Mouse (Mus musculus): ENCODE measurements around the gene Cntd1.
A peak's percentile ranks its signal among the peaks of the same experiment; 100 is the strongest.

DNA sequence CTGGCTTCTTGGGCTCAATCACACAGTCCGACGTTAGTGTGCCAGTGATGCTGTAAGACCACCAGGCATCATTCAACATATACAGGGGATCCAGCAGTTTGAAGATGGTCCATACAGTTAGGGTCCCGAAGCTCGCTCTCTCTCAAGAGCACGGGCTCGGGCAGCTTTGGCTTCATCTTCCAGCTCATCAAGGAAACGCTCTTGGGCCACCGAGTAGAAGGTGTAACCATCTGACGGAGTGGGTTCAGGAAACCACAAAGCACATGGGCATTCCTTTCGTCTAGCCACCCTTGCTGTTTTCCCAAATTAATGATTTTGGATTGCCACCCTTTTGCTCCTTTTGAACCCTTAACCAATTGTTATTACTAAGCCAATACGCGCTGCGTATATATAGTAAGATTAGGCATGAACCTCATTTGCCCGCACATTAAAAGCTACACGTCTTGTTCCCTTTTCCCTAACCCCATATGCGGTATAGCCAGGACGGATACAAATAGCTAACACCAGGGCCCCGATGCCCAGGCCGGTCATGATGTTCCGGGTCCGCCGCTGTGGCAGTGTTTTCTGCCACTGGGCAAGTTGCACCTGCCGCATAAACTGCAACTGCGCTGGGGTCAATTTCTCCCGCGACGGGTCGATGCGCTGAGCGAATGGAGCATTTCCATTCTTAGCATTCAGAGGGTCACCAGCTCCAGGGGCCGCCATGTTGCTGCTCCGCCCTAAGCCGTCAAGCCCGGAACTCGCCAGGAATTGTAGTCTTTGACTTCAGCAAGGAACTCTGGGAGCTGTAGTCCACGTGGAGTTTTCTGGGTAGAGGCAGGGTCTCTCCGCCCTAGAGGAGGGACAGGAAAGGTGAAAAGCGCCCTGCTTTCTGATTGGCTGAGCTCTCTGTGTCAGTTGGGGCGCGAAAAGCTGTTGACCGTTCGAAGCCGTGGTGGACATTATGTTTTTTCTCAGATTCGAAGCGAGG is at the start of gene Cntd1, which contains the start of gene Coa3:
- TF ChIP-seq EP300 (IDR thresholded peaks at IDR 0.05; ENCODE audit: low read length) (no peak), CTCF (conservative IDR thresholded peaks at IDR 0.05 in 1 of 2, IDR thresholded peaks at IDR 0.05 in 1 of 2; ENCODE audit: low read depth in 2 of 2, low read length in 2 of 2) (no peak), CHD2 (IDR thresholded peaks at IDR 0.05; ENCODE audit: low read length) (peak; percentile 81), RCOR1 (conservative IDR thresholded peaks at IDR 0.05; ENCODE audit: low read depth, low read length) (no peak), HCFC1 (IDR thresholded peaks at IDR 0.05; ENCODE audit: low read depth, low read length) (peak; percentile 99), POLR2A (IDR thresholded peaks at IDR 0.05; ENCODE audit: low read depth, low read length) (peak; percentile 92), MAFK (IDR thresholded peaks at IDR 0.05; ENCODE audit: insufficient replicate concordance, low read length) (no peak), SMC3 (IDR thresholded peaks at IDR 0.05; ENCODE audit: low read depth, low read length) (no peak), SIN3A (IDR thresholded peaks at IDR 0.05; ENCODE audit: low read length) (peak; percentile 91), KAT2A (IDR thresholded peaks at IDR 0.05; ENCODE audit: insufficient replicate concordance, low read length) (peak; percentile 98), ELF1 (IDR thresholded peaks at IDR 0.05; ENCODE audit: low read depth, low read length) (peak; percentile 98), JUND (conservative IDR thresholded peaks at IDR 0.05; ENCODE audit: low read depth, low read length) (peak; percentile 37; the same call in 1 of the 2 replicates), UBTF (IDR thresholded peaks at IDR 0.05; ENCODE audit: low read depth, low read length) (no peak)
